Mouse (Mus musculus) forelimb bud, embryonic 11.5 days (tissue): ENCODE measurements around the gene Olfr56.
"Not testable (repeated sequence)": the region's sequence is repeated elsewhere in the genome, so short reads cannot be mapped to it uniquely, and the experiment has no call there.

Source experiments
- DNase-seq: peaks from one replicate; pipeline ENCODE4 v3.0.0-alpha.2; 2012; ENCODE audit warnings: low read depth, low spot score

Gene Olfr56

GRCm38 (mm10) chr11:49051894-49052293 is 73.2 kb downstream of the Olfr56 start:
- not testable (repeated sequence) for DNase-seq

- DNase-seq = not testable (repeated sequence)
Observed at GRCm38 (mm10) chr11:49060061-49060460, 81.4 kb downstream of the Olfr56 start.

GRCm38 (mm10) chr11:49061865-49062264 is 83.2 kb downstream of the Olfr56 start:
- DNase-seq = not testable (repeated sequence)

- DNase-seq = not testable (repeated sequence)
Observed at GRCm38 (mm10) chr11:49063713-49064469, 85.2 kb downstream of the Olfr56 start, which contains the start of gene Tgtp2. Gene Tgtp2, minus strand, starts transcription at chr11:49064206.

GRCm38 (mm10) chr11:49068358-49068757 is 89.7 kb downstream of the Olfr56 start:
- DNase-seq = no peak

GRCm38 (mm10) chr11:49076001-49076757 is 97.5 kb downstream of the Olfr56 start, which contains the start of gene Ifi47:
Gene Ifi47, plus strand, starts transcription at chr11:49076587.
- DNase-seq = not testable (repeated sequence)

GRCm38 (mm10) chr11:49077012-49077411 is 98.3 kb downstream of the Olfr56 start:
- no peak for DNase-seq

GRCm38 (mm10) chr11:49078719-49079118 is 100.0 kb downstream of the Olfr56 start:
- DNase-seq = no peak

GRCm38 (mm10) chr11:49080636-49081035 is 101.9 kb downstream of the Olfr56 start:
- no peak for DNase-seq

GRCm38 (mm10) chr11:49081356-49081755 is 102.7 kb downstream of the Olfr56 start:
- no peak for DNase-seq

GRCm38 (mm10) chr11:49081886-49082285 is 103.2 kb downstream of the Olfr56 start:
- DNase-seq = no peak

- DNase-seq = no peak
Observed at GRCm38 (mm10) chr11:49083146-49083545, 104.5 kb downstream of the Olfr56 start.

GRCm38 (mm10) chr11:49083808-49084207 is 105.1 kb downstream of the Olfr56 start:
- DNase-seq = no peak

- no peak for DNase-seq
Observed at GRCm38 (mm10) chr11:49084385-49084784, 105.7 kb downstream of the Olfr56 start.

- DNase-seq = no peak
Observed at GRCm38 (mm10) chr11:49084875-49085274, 106.2 kb downstream of the Olfr56 start.

- no peak for DNase-seq
Observed at GRCm38 (mm10) chr11:49086858-49087361, 108.2 kb downstream of the Olfr56 start.

GRCm38 (mm10) chr11:49087830-49088616 is 109.3 kb downstream of the Olfr56 start:
- peak; percentile 11 for DNase-seq

GRCm38 (mm10) chr11:49088990-49089652 is 110.4 kb downstream of the Olfr56 start:
- no peak for DNase-seq

- no peak for DNase-seq
Observed at GRCm38 (mm10) chr11:49089735-49090507, 111.2 kb downstream of the Olfr56 start.

- no peak for DNase-seq
Observed at GRCm38 (mm10) chr11:49090551-49090950, 111.9 kb downstream of the Olfr56 start.
